Mouse (Mus musculus) retina, adult 2 months (tissue): ENCODE results near the gene Pax6.

Experiments used
- DNase-seq: peaks from one replicate; pipeline ENCODE4 v3.0.0-alpha.2; 2012; ENCODE audit warnings: low read depth, low spot score

The Pax6 gene

DNA sequence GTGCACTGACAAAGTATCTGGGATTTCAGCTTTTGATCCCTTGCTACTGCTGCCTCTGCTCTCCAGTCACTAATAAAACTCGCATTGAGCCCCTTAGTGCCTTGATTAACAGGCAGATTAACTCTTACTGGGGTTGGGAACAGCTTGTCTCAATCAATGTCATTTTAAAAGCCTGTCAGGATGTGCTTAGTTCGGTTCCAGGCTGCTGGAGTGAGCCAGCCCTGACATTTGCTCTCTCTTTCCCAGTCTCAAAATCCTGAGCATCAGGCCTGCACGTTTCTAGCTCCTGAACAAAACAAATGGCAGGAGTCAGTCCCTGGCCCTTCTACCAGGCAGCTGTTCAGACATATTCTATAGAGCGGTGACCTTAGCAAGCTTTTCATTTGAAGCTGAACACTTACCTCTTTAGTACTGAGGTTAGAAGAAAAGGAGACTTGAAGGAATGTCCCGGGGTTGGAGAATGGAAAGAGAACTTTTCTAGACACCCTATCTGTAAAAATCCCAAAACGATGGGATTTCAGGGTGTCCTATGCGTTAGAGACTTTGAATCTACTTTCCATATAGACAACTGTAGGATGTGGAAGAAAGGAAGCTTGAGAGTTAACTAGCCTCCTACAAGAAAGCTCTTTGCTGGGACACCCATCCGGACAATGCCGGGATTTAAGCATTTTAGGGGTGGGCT lies 2.6 kb downstream of the Pax6 start:
- no peak for DNase-seq

DNA sequence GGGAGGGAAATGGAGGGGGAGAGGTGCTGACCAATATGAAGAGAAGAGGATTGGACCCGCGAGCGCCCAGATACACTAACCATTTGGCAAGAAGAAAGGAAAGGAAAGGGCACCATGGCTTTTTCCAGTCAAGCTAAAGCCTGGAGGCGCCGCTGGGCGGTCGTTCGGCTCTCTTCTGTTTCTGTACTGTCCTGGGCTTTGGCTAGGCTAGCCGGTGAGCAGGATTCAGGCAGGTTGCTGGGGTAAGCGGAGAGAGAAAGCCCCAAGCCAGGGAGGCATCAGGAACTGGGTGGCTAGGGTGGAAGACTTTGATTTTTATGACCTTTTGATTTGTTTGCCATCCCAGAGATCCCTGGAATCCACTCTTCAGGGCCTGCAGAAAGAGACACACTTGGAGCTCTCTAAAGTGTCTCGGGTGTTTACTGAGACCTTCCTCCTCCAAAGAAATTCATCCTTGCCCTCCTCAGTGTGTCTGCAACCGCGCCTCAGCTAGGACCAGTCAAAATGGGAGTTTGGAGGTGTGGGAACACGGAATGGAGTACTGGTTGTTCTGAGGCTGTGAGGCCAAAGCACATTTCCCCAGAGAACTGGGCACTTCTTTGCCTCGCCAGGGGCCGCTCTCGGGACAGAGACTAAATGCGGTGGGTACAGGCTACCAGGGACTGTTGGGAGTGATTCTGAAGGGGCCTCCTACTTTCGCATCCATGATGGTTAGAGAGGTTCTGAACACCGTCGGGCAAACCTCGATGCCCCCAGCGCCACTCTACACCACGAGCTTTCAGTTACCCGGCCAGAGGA lies 3.3 kb downstream of the Pax6 start:
- DNase-seq, result no peak

DNA sequence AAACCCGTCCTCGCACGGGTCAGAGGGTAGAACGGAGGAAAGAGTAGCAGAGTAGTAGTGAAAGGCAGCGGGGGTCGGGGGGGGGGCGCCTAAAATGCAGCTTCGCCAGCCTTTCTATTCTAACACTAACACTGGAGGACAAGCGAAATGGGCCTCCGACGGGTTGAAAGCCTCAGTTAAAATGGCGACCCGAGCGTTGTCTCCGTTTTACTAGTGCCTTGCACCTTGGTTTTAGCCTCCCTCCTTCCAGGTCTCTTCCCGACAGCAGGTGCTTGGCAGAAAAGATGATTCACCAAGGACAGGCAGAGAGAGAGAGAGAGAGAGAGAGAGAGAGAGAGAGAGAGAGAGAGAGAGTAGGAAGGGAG lies 3.9 kb downstream of the Pax6 start:
- no peak for DNase-seq

DNA sequence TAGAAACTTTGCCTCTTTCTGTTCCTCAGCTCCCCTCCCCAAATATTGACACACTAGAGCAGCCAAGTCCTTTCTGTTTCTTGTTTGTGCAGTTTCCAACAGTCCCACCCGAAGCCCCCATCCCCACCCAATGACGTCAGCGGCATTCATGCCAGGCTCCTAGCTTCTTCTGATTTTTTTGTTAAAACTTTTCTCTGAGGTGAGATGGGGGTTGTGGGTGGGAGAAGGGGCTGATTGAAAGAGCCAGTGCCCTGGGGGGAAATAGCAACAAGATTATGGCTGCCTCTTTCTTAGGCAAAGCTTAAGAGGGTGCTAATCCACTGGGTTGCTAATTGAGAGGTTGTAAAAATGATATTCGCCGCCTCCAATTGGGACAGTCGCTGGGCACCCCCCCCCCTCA lies 4.4 kb downstream of the Pax6 start:
- DNase-seq, result no peak

DNA sequence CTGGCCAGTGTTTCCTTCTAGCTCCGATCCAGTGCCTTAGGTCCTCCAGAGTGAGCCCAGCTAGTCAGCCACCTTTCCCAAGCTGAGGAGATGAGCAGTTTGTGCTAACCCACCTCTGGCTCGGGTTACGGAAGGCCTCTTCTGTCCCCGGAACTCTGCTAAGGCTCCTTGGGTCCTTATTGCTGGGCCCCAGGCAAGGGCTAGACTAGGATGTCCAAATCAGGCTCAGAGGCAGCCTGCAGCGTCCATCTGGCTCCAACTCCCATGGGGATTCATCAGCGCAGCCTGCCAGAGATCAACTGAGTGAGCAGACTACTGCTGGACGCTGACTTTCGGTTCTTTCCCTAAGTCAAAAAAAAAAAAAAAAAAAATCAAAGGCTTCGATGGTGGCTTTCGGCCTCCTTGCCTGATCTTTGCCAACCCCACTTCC lies 4.9 kb downstream of the Pax6 start:
- no peak for DNase-seq

DNA sequence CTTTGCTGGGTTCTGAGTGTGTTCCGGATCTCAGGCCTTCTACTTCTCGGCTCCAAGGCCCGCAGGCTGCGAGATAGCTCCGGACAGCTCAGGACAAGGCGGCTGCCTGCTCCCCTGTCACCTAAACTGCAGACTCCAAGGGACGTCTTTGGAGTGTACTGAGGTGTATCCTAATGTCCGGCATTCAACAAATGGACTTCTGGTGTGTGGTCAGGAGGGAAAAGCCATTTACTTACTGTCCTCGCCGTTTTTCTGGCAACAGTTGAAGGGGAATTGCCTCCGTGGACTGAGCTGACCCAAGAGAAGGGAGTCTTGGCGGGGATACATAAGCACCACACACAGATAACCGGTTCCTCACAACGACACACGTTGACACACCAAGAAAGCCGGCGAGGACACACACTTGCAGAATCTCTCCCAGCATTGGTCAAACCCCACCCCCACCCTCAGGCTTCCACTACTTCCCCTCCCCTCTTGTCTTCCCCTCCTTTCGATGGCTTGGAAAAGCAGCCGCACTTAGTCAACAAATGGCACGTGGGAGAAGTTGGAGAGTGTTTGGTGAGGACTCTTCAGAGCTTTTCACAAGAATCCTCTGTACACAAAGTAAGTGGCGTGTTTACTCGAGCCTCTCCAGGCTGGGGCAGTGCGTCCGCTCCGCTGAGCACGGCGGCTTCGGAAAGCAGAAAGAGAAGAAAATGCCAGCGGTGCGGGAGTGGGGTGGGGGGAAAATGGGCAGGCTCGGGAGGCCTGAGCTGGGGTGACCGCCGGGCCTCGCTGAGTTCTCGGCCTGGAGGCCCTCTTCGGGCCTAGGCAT lies 5.6 kb downstream of the Pax6 start:
- DNase-seq, result no peak

DNA sequence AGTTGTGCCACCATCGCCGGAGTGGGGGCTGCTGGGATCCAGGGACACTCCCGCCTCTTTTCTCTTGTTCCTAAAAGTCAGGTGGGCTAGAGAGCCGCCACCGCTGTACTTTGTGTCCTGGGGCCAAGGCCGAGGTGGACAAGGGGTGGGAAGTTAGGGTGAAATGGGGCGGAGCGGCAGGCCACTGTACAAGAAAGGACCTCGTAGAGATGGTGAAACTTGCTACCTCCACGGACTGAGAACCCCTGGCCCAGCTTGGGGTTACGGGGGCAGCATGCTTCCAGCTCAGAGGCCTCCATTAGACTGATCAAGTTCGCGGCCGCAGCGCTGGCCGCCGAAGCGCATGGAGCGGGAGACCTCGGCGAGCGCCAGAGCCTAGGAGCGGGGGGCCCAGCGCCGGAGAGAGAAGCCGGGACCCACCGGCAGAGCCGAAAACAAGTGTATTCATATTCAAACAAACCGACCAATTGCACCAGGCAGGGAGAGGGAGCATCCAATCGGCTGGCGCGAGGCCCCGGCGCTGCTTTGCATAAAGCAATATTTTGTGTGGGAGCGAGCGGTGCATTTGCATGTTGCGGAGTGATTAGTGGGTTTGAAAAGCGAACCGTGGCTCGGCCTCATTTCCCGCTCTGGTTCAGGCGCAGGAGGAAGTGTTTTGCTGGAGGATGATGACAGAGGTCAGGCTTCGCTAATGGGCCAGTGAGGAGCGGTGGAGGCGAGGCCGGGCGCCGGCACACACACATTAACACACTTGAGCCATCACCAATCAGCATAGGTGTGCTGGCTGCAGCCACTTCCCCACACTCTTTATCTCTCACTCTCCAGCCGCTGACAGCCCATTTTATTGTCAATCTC lies 6.4 kb downstream of the Pax6 start:
- DNase-seq, result no peak

DNA sequence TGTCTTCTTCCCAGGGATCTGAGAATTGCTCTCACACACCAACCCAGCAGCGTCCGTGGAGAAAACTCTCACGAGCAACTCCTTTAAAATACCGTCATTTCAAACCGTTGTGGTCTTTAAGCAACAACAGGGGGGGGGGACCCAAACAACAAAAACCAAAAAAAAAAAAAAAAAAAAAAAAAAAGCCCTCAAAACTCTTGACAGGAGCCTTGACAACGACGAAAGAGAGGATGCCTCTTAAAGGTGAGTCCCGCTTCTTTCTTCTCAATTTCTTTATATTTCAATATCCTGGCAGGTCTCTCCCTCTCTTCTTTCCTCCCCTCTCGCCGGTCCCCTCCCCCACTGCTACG lies 7.0 kb downstream of the Pax6 start:
- no peak for DNase-seq

DNA sequence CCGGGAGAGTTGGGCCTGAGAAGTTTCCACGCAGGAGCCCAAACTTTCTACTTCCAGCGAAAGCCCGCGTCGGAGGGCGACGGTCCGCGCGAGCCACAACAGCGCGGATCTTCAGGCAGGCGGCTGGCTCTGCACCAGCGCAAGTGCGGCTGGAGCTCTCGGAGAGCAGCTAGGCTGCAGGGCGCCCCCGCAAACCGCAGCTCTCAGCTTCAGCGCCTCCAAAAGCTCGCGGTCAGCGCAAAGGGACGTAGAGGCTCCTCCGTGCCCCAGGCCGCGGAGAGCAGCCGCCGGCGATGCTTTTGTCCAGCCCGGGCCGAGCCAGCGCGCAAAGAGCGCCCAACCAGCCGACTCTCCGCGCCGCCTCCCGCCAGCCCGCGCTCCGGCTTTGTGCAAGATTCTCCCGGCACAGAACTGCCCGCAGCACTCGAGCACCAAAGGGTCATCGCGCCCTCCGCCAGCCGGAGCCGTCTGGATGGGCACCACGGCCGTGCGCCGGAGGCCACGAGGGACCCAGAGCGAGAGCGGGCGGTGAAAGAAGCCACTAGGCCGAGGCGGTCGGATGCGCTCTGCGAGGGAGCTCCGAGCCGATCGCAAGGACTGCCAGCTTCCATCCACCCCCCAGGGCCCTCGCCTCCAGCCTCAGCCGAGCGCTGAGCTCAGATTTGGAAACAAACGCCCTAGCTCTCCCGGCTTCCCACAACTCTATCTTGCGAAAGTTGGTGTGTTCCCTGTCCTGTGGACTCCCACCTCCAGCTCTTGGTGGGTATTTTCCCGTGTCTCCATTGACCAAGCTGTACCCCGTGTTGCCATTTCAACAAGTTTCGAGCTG lies 7.6 kb downstream of the Pax6 start:
- DNase-seq, result no peak

DNA sequence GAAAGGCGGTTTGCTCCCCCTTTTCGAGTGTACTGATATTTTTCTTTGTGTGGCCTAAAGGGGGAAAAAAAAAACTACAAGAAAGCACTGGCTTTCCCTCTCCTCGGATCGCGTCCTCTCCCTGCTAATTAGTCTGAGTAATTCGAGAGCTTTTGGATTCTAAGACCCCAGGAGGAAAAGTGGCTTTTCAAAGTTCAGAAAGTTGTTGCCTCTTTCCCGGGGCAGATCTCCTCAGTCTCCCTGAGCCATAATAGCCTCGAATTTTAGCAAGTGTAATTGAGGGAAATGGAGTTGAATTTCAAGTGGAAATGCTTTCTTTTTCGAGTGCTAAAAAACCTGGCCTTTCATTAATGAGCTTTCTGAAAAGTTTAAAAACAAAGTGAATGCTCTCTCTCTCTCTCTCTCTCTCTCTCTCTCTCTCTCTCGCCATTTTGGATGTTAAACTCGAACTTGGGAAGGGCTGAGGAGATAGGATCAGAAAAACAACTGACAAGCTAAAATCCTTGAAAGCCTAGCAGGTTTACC lies 8.3 kb downstream of the Pax6 start:
- DNase-seq, result no peak

DNA sequence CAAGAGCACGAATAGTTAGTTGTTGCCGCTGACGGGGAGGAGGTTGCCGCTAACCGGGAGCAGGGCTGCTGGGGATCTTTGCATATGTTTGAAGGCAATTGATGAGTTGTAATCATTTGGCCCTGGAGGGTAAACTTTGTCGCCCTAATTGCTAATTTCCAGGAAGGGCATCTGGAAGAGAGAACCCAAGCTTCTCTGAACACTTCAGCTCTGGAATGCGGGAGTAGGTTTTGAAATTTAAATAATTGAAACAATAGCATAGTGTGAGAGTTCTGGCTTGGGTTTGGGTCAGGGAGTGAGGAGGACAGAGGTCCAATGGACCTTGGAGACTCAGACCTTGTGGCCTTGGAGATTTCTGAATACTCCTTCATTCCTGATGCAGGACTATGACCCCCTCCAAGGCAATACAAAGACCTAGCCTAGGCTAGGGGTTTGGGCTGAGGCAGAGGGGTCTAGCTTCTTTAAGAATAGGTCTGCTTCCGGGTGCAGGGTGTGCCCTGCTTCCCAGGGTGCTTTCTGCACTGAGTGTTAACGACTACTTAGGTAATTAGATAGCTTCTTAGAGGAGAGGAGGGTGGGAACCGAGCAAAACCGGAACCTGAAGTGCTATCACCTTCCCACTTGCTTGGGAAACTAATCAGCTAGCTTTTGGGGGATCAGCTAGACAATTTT lies 8.9 kb downstream of the Pax6 start:
- no peak for DNase-seq

DNA sequence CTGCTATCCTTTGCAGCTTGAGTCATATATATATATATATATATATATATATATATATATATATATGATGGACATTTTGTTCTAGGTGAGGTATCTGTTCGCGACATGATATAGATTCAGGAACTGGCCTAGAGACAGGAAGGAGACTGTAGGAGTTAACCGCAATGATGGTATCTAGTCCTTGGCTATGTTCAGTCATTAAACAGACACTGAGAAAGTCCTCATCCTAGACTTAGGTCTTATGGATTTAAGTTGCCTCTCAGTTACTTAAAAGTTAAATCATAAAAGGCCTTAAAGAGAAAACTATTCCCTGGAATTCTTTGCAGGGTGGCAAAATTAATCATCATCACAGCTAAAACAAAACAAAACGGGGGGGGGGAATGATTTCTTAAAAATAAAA lies 9.6 kb downstream of the Pax6 start:
- no peak for DNase-seq

DNA sequence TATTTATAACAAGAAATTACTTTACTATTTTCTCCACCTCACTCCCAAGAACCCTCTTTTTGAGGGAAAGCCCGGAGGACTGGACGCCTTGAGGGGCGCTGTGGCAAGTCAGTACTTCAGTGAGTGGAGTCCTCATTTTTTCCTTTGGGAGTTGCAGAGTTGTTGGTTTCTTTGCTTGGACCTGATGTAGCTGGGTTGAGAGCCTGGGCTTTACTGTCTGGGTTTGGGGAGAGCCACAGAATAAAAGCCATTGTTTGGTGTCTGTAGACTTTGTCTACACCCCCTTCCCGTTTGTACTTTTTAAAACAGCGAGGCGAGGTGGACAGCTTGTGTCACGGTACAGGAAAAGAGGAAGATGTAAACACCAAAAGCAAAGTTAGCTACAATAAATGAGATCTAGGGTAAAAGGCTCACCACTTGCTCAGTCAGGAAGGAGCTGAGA lies 10.2 kb downstream of the Pax6 start:
- DNase-seq, result no peak

DNA sequence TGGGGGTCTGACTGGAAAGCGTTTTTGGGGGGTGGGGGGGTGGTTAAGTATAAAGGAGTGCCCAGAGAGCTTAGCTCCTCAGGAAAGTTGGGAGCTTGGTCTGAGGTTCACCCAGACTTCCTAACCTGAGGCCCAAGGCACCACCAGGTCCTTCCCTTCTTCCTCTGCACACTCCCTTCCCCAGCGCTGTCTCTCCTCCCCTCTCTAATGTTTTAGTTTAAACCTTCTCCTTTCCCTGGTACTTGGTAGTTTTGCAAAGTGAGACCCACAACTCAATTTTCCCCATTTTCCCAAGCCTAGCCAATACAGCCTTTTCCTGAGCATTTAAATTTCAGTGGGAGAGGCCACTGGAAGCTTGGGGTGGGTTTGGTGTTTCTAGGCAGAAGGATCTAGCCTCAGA lies 10.6 kb downstream of the Pax6 start:
- no peak for DNase-seq

DNA sequence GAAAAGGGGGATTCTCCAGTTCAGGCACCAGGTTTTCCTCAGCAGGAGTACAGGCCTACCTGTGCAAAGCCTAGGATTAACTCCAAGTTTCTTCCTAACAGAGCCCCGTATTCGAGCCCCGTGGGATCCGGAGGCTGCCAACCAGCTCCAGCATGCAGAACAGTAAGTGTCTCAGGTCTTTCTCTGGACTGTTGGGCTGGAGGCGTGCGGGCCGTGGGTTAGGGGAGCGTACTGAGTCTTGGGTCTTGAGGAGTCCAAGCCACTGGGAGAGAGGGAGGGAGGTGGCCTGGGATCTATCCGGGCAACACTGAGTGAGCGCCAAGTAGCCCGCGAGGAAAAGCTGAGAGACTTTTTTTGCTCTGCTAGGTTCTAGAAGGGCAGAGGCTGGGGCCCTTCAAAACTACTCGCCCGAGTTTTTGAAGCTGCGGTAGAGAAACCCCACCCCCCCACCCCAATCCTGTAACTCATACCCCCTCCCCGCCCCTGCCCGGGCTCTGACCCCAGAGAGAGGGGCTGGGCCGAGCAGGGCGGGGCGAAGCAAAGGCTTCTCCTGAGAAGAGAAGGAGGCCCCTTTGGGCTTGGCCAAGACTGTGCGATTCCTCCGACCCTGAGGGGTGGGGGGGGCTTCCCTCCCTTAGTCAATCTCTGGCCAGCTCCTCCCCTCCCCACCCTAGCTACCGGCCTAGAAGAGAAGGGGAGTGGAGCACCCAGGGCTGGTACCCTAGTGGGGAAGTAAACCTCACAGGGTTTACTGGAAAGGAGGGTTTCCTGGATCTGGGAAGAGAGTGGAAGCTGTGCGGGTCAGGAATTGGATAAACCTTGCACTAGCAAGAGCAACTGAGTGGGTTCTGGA lies 11.7 kb downstream of the Pax6 start:
- no peak for DNase-seq

DNA sequence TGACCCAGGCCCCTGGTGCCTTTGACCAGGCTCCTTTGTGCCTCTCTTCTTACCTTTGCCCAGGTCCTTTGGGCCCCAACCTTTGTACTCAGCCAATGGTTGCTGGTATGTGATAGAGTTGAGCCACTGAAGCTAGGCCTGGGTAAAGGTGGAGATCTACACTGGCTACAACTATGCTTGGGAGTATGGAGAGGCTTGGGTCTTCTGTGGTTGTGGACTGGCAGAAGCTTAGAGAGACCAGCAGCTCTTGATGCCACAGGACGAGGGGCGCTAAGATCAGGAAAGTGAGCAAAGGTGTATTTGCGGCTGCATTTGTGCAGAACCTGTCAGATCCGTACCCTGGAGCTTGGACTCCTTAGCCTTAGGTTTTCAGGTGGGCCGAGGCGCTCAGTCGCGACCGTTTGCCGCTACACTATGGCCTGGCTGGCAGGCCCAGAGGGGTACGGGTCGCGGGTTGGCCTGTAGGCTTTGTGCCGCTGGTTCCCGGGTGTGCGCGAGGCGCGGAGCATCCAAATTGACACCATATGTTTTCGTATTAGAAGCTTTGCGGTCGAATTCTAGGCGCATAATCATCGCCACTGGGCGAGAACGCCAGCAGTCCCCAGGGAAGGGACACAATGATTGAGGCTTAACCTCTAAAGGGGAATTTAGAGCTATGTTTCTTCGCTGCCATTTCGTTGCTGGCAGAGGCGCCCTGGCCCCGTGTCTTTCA lies 12.5 kb downstream of the Pax6 start:
- no peak for DNase-seq

DNA sequence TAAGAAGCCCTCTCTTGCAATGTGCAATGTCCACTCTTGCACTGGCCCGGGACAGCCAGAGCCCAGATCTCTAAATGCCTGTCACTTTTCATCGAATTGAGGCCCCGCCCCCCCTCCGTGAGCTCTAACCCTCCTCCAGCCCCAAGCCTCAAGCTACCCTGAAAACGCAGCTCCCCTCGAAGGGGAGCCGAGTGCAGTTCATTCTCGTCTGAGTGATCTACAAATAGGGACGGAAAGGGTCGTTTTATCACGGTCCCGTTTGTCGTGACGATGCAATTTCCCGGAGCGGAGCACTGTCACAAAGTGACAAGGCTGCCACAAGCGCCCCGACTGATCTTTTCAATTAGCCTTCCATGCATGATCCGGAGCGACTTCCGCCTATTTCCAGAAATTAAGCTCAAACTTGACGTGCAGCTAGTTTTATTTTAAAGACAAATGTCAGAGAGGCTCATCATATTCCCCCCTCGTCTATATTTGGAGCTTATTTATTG lies 13.4 kb downstream of the Pax6 start:
- DNase-seq, result no peak

DNA sequence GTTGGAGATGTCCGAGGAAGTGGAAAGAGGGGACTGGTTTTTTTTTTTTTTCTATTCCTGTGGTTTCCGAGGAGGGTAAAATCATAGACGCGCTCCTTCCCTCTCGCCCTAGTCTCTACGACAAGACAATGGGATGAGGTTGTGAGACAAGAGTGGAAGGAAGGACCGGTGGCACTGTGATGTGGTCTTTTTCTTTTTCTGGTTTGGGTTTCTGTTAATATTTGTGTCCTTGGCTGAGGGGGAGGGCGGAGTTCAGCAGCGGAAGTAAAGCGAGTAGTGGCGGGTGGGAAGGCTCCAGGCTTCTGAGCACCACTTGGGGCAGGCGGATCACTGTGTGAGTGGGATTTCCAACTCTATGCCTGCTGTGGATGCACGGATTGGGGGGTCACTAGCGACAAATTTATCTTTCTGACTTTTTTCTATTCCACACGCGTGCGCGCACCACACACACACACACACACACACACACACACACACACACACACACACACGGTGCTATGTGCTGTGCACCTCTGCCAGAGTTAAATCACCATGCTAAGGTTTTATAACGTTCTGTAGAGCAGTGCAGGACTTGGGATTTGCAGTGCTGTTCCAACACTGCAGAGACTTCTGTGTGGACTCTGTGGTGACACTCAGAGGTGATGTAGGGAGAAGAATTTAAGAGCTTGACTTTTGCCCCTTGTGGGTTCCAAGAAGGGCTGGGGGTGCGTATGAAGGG lies 14.1 kb downstream of the Pax6 start:
- no peak for DNase-seq
